Mouse (Mus musculus) heart, postnatal 14 days (tissue): ENCODE measurements at regions not wholly inside any gene's neighbourhood (a gene's known extent, or its start where the extent isn't known, plus 50 kb on each side); places are given as distances from the start of the nearest gene placed in this dataset.
A peak's percentile ranks its signal among the peaks of the same experiment; 100 is the strongest.

Source experiments
- DNase-seq, 2 experiments: peaks; one replicate each; pipeline ENCODE4 v3.0.0; 2021 to 2022
- intact Hi-C: fragments of 180-260 bp; cut with DNase I; formaldehyde crosslinking; loops from one replicate; pipeline ENCODE4 v1.15.1; 2025

GRCm38 (mm10) chr8:8407357-8407756, 253.7 kb downstream of the Efnb2 start:
- DNase-seq, result no peak
- intact Hi-C loops, result no loop called here

- intact Hi-C loops, result no loop called here
- no peak for DNase-seq
Observed at GRCm38 (mm10) chr8:8403410-8403809, 257.6 kb downstream of the Efnb2 start.

- no peak for DNase-seq
- intact Hi-C loops, result no loop called here
Observed at GRCm38 (mm10) chr8:8392303-8392702, 268.7 kb downstream of the Efnb2 start.

- no peak for DNase-seq
- intact Hi-C loops, result no loop called here
Observed at GRCm38 (mm10) chr8:8391321-8391720, 269.7 kb downstream of the Efnb2 start.

GRCm38 (mm10) chr8:8378248-8378647, 282.8 kb downstream of the Efnb2 start:
- DNase-seq, result no peak
- intact Hi-C loops, result no loop called here

- no peak for DNase-seq
- intact Hi-C loops, result no loop called here
Observed at GRCm38 (mm10) chr8:8376791-8377190, 284.3 kb downstream of the Efnb2 start.

- intact Hi-C loops, result no loop called here
- no peak for DNase-seq
Observed at GRCm38 (mm10) chr8:8376379-8376778, 284.7 kb downstream of the Efnb2 start.

- DNase-seq, result no peak
Observed at GRCm38 (mm10) chr8:8367282-8367871, 293.7 kb downstream of the Efnb2 start.

GRCm38 (mm10) chr8:8361941-8362537, 299.0 kb downstream of the Efnb2 start:
- intact Hi-C loops, result no loop called here

More at GRCm38 (mm10) chr8:8367282-8367871, 293.7 kb downstream of the Efnb2 start:
- intact Hi-C loops, result no loop called here

GRCm38 (mm10) chr8:8360586-8360985, 300.5 kb downstream of the Efnb2 start:
- no peak for DNase-seq
- intact Hi-C loops, result no loop called here

More at GRCm38 (mm10) chr8:8361941-8362537, 299.0 kb downstream of the Efnb2 start:
- no peak for DNase-seq

GRCm38 (mm10) chr8:8354977-8355376, 306.1 kb downstream of the Efnb2 start:
- DNase-seq, result no peak
- intact Hi-C loops, result no loop called here

- intact Hi-C loops, result no loop called here
- DNase-seq, result no peak
Observed at GRCm38 (mm10) chr8:8344661-8345060, 316.4 kb downstream of the Efnb2 start.

GRCm38 (mm10) chr8:8335256-8335972, 325.6 kb downstream of the Efnb2 start:
- peak in 1 of 2 experiments; percentile 23 for DNase-seq
- intact Hi-C loops, result loop anchor here (5.0 kb wide), 1 partner anchor 327 kb away; the partner anchor contains the start of gene Efnb2

- intact Hi-C loops, result no loop called here
- DNase-seq, result peak; percentile 27 to 29
Observed at GRCm38 (mm10) chr8:8334515-8334914, 326.5 kb downstream of the Efnb2 start.

GRCm38 (mm10) chr8:8331249-8331648, 329.8 kb downstream of the Efnb2 start:
- DNase-seq, result peak; percentile 29 to 36
- intact Hi-C loops, result no loop called here

GRCm38 (mm10) chr8:8328010-8328666, 332.9 kb downstream of the Efnb2 start:
- intact Hi-C loops, result no loop called here

GRCm38 (mm10) chr8:8326066-8326834, 334.8 kb downstream of the Efnb2 start:
- intact Hi-C loops, result no loop called here
- no peak for DNase-seq

More at GRCm38 (mm10) chr8:8328010-8328666, 332.9 kb downstream of the Efnb2 start:
- DNase-seq, result peak; percentile 41 to 57

GRCm38 (mm10) chr8:8325420-8325819, 335.6 kb downstream of the Efnb2 start:
- intact Hi-C loops, result no loop called here

GRCm38 (mm10) chr8:8324520-8324919, 336.5 kb downstream of the Efnb2 start:
- DNase-seq, result no peak
- intact Hi-C loops, result no loop called here

More at GRCm38 (mm10) chr8:8325420-8325819, 335.6 kb downstream of the Efnb2 start:
- DNase-seq, result no peak

GRCm38 (mm10) chr8:8308253-8308652, 352.8 kb downstream of the Efnb2 start:
- DNase-seq, result no peak
- intact Hi-C loops, result no loop called here
